In genomic region chr13:21840508-21840907, GRCm38 (mm10) we compare ENCODE assay signal across 10 mouse cellular contexts. TPM values are rescaled to one million over a fixed set of nuclear protein-coding genes. Genes with fewer than 3 reads are reported as not detected.
DNase-seq lines count a peak whose midpoint lies in the region; ATAC-seq lines count a peak whose summit lies in the region.
"Not testable (repeated sequence)": the region's sequence is repeated elsewhere in the genome, so short reads cannot be mapped to it uniquely, and the experiment has no call there.
"Had no signal": no experiment of that assay in that cellular context is flagged by ENCODE, and none has a peak within 500 bp of the region (broad histone marks: within the 10 kb centered on the region; RNA-seq: fewer than 3 reads in every experiment).

No protein-coding gene starts in this region.

- H3K27me3 ChIP-seq in heart, embryonic 11.5 days (ENCODE audit: control insufficient read depth, insufficient read depth, low read length); hindbrain, embryonic 15.5 days; kidney, embryonic 16.5 days (ENCODE audit: insufficient read depth, low read length); liver, embryonic 15.5 days; midbrain, embryonic 11.5 days (ENCODE audit: control insufficient read depth, insufficient read depth, low read length); neural tube, embryonic 13.5 days: not testable (repeated sequence)

- not testable (repeated sequence) for H3K9ac ChIP-seq in heart, embryonic 11.5 days (ENCODE audit: low read depth, low read length); hindbrain, embryonic 15.5 days; kidney, embryonic 16.5 days (replicated peaks; ENCODE audit: low read length); liver, embryonic 15.5 days; midbrain, embryonic 11.5 days (ENCODE audit: low read length); neural tube, embryonic 13.5 days

- H3K27ac ChIP-seq in heart, embryonic 11.5 days (ENCODE audit: low read depth, low read length); hindbrain, embryonic 15.5 days (replicated peaks); kidney, embryonic 16.5 days (ENCODE audit: low read length); liver, embryonic 15.5 days (replicated peaks); midbrain, embryonic 11.5 days (ENCODE audit: low read depth, low read length); neural tube, embryonic 13.5 days (replicated peaks): not testable (repeated sequence)

- H3K36me3 ChIP-seq in heart, embryonic 11.5 days (ENCODE audit: control insufficient read depth, insufficient read depth, low read length); hindbrain, embryonic 15.5 days; kidney, embryonic 16.5 days (ENCODE audit: insufficient read depth, low read length); liver, embryonic 15.5 days (replicated peaks); midbrain, embryonic 11.5 days (ENCODE audit: control insufficient read depth, insufficient read depth, low read length); neural tube, embryonic 13.5 days: not testable (repeated sequence)

- not testable (repeated sequence) for H3K4me3 ChIP-seq in heart, embryonic 11.5 days (ENCODE audit: low read depth, low read length); hindbrain, embryonic 15.5 days; kidney, embryonic 16.5 days (ENCODE audit: low read length); liver, embryonic 15.5 days (replicated peaks); midbrain, embryonic 11.5 days (ENCODE audit: low read depth, low read length); neural tube, embryonic 13.5 days

- peak; percentile 94 for ATAC-seq in CD4-positive, CD25-positive, alpha-beta regulatory T cell, adult 4 months
- peak; percentile 83 for ATAC-seq in erythroid progenitor cell, adult 5-6 weeks (replicated peaks; ENCODE audit: low FRiP score, poor library complexity, severe bottlenecking)
- peak; percentile 67; the same call in 1 of the 2 replicates for ATAC-seq in heart, embryonic 11.5 days (replicated peaks; ENCODE audit: insufficient number of reproducible peaks, low FRiP score, low TSS enrichment)
- peak; percentile 49; the same call in 1 of the 2 replicates for ATAC-seq in hindbrain, embryonic 15.5 days (ENCODE audit: low FRiP score, low read depth)
- ATAC-seq in kidney, embryonic 16.5 days (ENCODE audit: low FRiP score, low TSS enrichment): peak; percentile 65; the same call in 1 of the 2 replicates
- ATAC-seq in liver, embryonic 15.5 days (ENCODE audit: insufficient read depth): peak; percentile 45; the same call in 1 of the 2 replicates
- peak; percentile 82 for ATAC-seq in midbrain, embryonic 11.5 days (ENCODE audit: low FRiP score)
- peak; percentile 66; the same call in 1 of the 2 replicates for ATAC-seq in neural tube, embryonic 13.5 days (ENCODE audit: low read depth)

- not testable (repeated sequence) for H3K9me3 ChIP-seq in heart, embryonic 11.5 days (replicated peaks; ENCODE audit: control insufficient read depth, low read length); hindbrain, embryonic 15.5 days; kidney, embryonic 16.5 days (ENCODE audit: low read length); liver, embryonic 15.5 days (replicated peaks); midbrain, embryonic 11.5 days (ENCODE audit: control insufficient read depth, low read length); neural tube, embryonic 13.5 days

- no CpG with 5 or more reads among the region's 4 CpGs for WGBS in heart, embryonic 11.5 days (ENCODE audit: insufficient replicate concordance)
- WGBS in hindbrain, embryonic 15.5 days: no CpG with 5 or more reads among the region's 4 CpGs
- no CpG with 5 or more reads among the region's 4 CpGs for WGBS in kidney, embryonic 16.5 days
- WGBS in liver, embryonic 15.5 days (ENCODE audit: insufficient replicate concordance): no CpG with 5 or more reads among the region's 4 CpGs
- no CpG with 5 or more reads among the region's 4 CpGs for WGBS in midbrain, embryonic 11.5 days
- WGBS in neural tube, embryonic 13.5 days: no CpG with 5 or more reads among the region's 4 CpGs

- not testable (repeated sequence) for H3K4me2 ChIP-seq in heart, embryonic 11.5 days; hindbrain, embryonic 15.5 days; kidney, embryonic 16.5 days (replicated peaks; ENCODE audit: low read depth, low read length); liver, embryonic 15.5 days; midbrain, embryonic 11.5 days; neural tube, embryonic 13.5 days

- not testable (repeated sequence) for H3K4me1 ChIP-seq in heart, embryonic 11.5 days (ENCODE audit: control insufficient read depth, insufficient read depth, low read length); hindbrain, embryonic 15.5 days (replicated peaks); kidney, embryonic 16.5 days (ENCODE audit: insufficient read depth, low read length); liver, embryonic 15.5 days (replicated peaks); midbrain, embryonic 11.5 days (ENCODE audit: control insufficient read depth, insufficient read depth, low read length); neural tube, embryonic 13.5 days (replicated peaks)

- DNase-seq in midbrain, embryonic 11.5 days (ENCODE audit: low spot score, missing footprints): not testable (repeated sequence)

RNA-seq across cellular contexts. Expression of gene Hist1h2br, which starts 7.0 kb away (rescaled TPM):
- polyA plus RNA-seq in CD4-positive, CD25-positive, alpha-beta regulatory T cell, adult 4 months (2017; shearing (Covaris generic)): 1 to 10 TPM; 4.7 to 6.5 TPM
- 696 and 939 TPM in 2 replicates for total RNA-seq in erythroid progenitor cell, adult 5-6 weeks (2015; ENCODE audit: low replicate concordance)
- total RNA-seq in erythroid progenitor cell, adult 5-6 weeks (2017; ENCODE audit: low replicate concordance): 393 and 1,610 TPM in 2 replicates
- 10.3 and 12.3 TPM in 2 replicates for polyA plus RNA-seq in heart, embryonic 11.5 days (2014; fragmentation: Nextera tagmentation; extraction: Ambion mirVana)
- polyA plus RNA-seq in hindbrain, embryonic 15.5 days (2015; fragmentation: Nextera tagmentation; extraction: Ambion mirVana): 4.7 and 7.1 TPM in 2 replicates
- polyA plus RNA-seq in kidney, embryonic 16.5 days (2015; fragmentation: Nextera tagmentation; extraction: Ambion mirVana): 22.6 and 26.0 TPM in 2 replicates
- polyA plus RNA-seq in liver, embryonic 15.5 days (2015; fragmentation: Nextera tagmentation; extraction: Ambion mirVana): 25.5 and 29.5 TPM in 2 replicates
- 17.8 and 23.1 TPM in 2 replicates for polyA plus RNA-seq in midbrain, embryonic 11.5 days (2014; fragmentation: Nextera tagmentation; extraction: Ambion mirVana)
- polyA plus RNA-seq in neural tube, embryonic 13.5 days (2015; fragmentation: Nextera tagmentation; extraction: Ambion mirVana): 3.9 and 5.2 TPM in 2 replicates

RNA-seq across cellular contexts. Expression of gene Hist1h2ap, which starts 7.2 kb away (rescaled TPM):
- polyA plus RNA-seq in CD4-positive, CD25-positive, alpha-beta regulatory T cell, adult 4 months (2017; shearing (Covaris generic)): 100 to 1,000 TPM in 1 of 2 experiments, 10 to 100 TPM in 1; 94.5 to 115 TPM
- total RNA-seq in erythroid progenitor cell, adult 5-6 weeks (2015; ENCODE audit: low replicate concordance): 209 and 329 TPM in 2 replicates
- 6,300 and 16,342 TPM in 2 replicates for total RNA-seq in erythroid progenitor cell, adult 5-6 weeks (2017; ENCODE audit: low replicate concordance)
- polyA plus RNA-seq in heart, embryonic 11.5 days (2014; fragmentation: Nextera tagmentation; extraction: Ambion mirVana): 2,147 and 2,559 TPM in 2 replicates
- 669 and 801 TPM in 2 replicates for polyA plus RNA-seq in hindbrain, embryonic 15.5 days (2015; fragmentation: Nextera tagmentation; extraction: Ambion mirVana)
- polyA plus RNA-seq in kidney, embryonic 16.5 days (2015; fragmentation: Nextera tagmentation; extraction: Ambion mirVana): 2,785 and 3,191 TPM in 2 replicates
- 3,475 and 4,316 TPM in 2 replicates for polyA plus RNA-seq in liver, embryonic 15.5 days (2015; fragmentation: Nextera tagmentation; extraction: Ambion mirVana)
- 5,628 and 6,009 TPM in 2 replicates for polyA plus RNA-seq in midbrain, embryonic 11.5 days (2014; fragmentation: Nextera tagmentation; extraction: Ambion mirVana)
- polyA plus RNA-seq in neural tube, embryonic 13.5 days (2015; fragmentation: Nextera tagmentation; extraction: Ambion mirVana): 641 and 649 TPM in 2 replicates

RNA-seq across cellular contexts. Expression of gene Hist1h4n, which starts 8.5 kb away (rescaled TPM):
- polyA plus RNA-seq in CD4-positive, CD25-positive, alpha-beta regulatory T cell, adult 4 months (2017; shearing (Covaris generic)): 10 to 100 TPM in 1 of 2 experiments, not detected in 1; 12.8 TPM
- total RNA-seq in erythroid progenitor cell, adult 5-6 weeks (2015; ENCODE audit: low replicate concordance): 169 and 258 TPM in 2 replicates
- total RNA-seq in erythroid progenitor cell, adult 5-6 weeks (2017; ENCODE audit: low replicate concordance): 2,740 and 4,790 TPM in 2 replicates
- 7.1 and 10.5 TPM in 2 replicates for polyA plus RNA-seq in heart, embryonic 11.5 days (2014; fragmentation: Nextera tagmentation; extraction: Ambion mirVana)
- polyA plus RNA-seq in hindbrain, embryonic 15.5 days (2015; fragmentation: Nextera tagmentation; extraction: Ambion mirVana): 4.9 and 7.7 TPM in 2 replicates
- 13.6 and 14.5 TPM in 2 replicates for polyA plus RNA-seq in kidney, embryonic 16.5 days (2015; fragmentation: Nextera tagmentation; extraction: Ambion mirVana)
- 26.6 and 33.7 TPM in 2 replicates for polyA plus RNA-seq in liver, embryonic 15.5 days (2015; fragmentation: Nextera tagmentation; extraction: Ambion mirVana)
- polyA plus RNA-seq in midbrain, embryonic 11.5 days (2014; fragmentation: Nextera tagmentation; extraction: Ambion mirVana): 10.3 and 12.0 TPM in 2 replicates
- polyA plus RNA-seq in neural tube, embryonic 13.5 days (2015; fragmentation: Nextera tagmentation; extraction: Ambion mirVana): 7.0 and 7.5 TPM in 2 replicates

RNA-seq across cellular contexts. Expression of gene Hist1h4m, which starts 29.0 kb away (rescaled TPM):
- 10 to 100 TPM in 1 of 2 experiments, not detected in 1; 21.4 TPM for polyA plus RNA-seq in CD4-positive, CD25-positive, alpha-beta regulatory T cell, adult 4 months (2017; shearing (Covaris generic))
- total RNA-seq in erythroid progenitor cell, adult 5-6 weeks (2015; ENCODE audit: low replicate concordance): 328 and 512 TPM in 2 replicates
- 4,244 and 7,239 TPM in 2 replicates for total RNA-seq in erythroid progenitor cell, adult 5-6 weeks (2017; ENCODE audit: low replicate concordance)
- polyA plus RNA-seq in heart, embryonic 11.5 days (2014; fragmentation: Nextera tagmentation; extraction: Ambion mirVana): not detected in 2 replicates
- not detected in 2 replicates for polyA plus RNA-seq in hindbrain, embryonic 15.5 days (2015; fragmentation: Nextera tagmentation; extraction: Ambion mirVana)
- not detected in 2 replicates for polyA plus RNA-seq in kidney, embryonic 16.5 days (2015; fragmentation: Nextera tagmentation; extraction: Ambion mirVana)
- polyA plus RNA-seq in liver, embryonic 15.5 days (2015; fragmentation: Nextera tagmentation; extraction: Ambion mirVana): not detected in 2 replicates
- not detected in 2 replicates for polyA plus RNA-seq in midbrain, embryonic 11.5 days (2014; fragmentation: Nextera tagmentation; extraction: Ambion mirVana)
- not detected in 2 replicates for polyA plus RNA-seq in neural tube, embryonic 13.5 days (2015; fragmentation: Nextera tagmentation; extraction: Ambion mirVana)
- polyA plus RNA-seq: liver, adult 2 months had no signal

RNA-seq across cellular contexts. Expression of gene Hist1h2ao, which starts 30.2 kb away (rescaled TPM):
- not detected for polyA plus RNA-seq in CD4-positive, CD25-positive, alpha-beta regulatory T cell, adult 4 months (2017; shearing (Covaris generic))
- 587 and 743 TPM in 2 replicates for total RNA-seq in erythroid progenitor cell, adult 5-6 weeks (2015; ENCODE audit: low replicate concordance)
- total RNA-seq in erythroid progenitor cell, adult 5-6 weeks (2017; ENCODE audit: low replicate concordance): 2,181 TPM in 1 of 2 replicates, not detected in the other
- polyA plus RNA-seq in heart, embryonic 11.5 days (2014; fragmentation: Nextera tagmentation; extraction: Ambion mirVana): not detected in 2 replicates
- not detected in 2 replicates for polyA plus RNA-seq in hindbrain, embryonic 15.5 days (2015; fragmentation: Nextera tagmentation; extraction: Ambion mirVana)
- 2.1 TPM in 1 of 2 replicates, not detected in the other for polyA plus RNA-seq in kidney, embryonic 16.5 days (2015; fragmentation: Nextera tagmentation; extraction: Ambion mirVana)
- polyA plus RNA-seq in liver, embryonic 15.5 days (2015; fragmentation: Nextera tagmentation; extraction: Ambion mirVana): 1.1 TPM in 1 of 2 replicates, not detected in the other
- 1.7 TPM in 1 of 2 replicates, not detected in the other for polyA plus RNA-seq in midbrain, embryonic 11.5 days (2014; fragmentation: Nextera tagmentation; extraction: Ambion mirVana)
- not detected in 2 replicates for polyA plus RNA-seq in neural tube, embryonic 13.5 days (2015; fragmentation: Nextera tagmentation; extraction: Ambion mirVana)
- total RNA-seq: heart, postnatal 25 days had no signal
- polyA plus RNA-seq: liver, adult 2 months had no signal
